Mouse (Mus musculus) regulatory T cell (primary cell): ENCODE results near the gene Cytip.

Experiments used
- in situ Hi-C: fragments of 300-600 bp; cut with MboI, MseI; formaldehyde crosslinking; loops from one replicate; pipeline ENCODE4 v1.15.1; 2025; ENCODE audit warnings: high pct_unique_total_duplicates

Gene Cytip

DNA sequence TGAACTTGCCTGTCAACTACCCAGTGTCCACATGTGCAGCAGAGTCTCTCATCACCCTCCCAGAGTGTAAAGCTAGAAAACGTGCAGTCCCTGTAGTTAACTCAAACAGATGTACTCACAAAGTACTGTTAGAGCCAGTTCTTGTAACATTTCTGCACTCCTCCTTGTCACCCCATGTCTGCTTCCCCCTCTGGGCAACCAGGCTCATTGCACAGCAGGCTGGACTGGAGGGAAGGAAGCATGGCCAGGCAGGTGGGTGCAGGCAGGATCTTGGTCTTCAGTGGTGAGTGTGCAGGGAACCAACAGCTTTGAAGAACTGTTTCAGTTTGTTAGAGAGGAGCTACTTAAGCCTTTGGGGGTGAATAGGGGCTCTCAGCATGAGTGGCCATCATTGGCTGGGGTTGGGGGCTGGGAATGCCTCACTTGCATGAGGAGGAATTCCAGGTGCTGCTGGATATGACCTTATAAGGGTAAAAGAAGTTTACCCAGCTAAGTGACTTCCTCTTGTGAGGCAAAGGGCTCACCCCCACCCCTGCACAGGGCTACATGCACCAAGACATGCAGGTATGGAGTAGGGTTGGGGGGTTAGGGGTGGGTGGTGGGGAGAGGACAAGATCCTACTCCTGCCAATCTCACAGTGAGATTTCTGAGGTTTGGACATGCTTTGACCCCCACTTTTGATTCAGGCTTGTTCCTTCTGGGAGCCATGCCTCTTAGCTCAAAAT is 31.7 kb downstream of the Cytip start:
- in situ Hi-C loops, result no loop called here

DNA sequence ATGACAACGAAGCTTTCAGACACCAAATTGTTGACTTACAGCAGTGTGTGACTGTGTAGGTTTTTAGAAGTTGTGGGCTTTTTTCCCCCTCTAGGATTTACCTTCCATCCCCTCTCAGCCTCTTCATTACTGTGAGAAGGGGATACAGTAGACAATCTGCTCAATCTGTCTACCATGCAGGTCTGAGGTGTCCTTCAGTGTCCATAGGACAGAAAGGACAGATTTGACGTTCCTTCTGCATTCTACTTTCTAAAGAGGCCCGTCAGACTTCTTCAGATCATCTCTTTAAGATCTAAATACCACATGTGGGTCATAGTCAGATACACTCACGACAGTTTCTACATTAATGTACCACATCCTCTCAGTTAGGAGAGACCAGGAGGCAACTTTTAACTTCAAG is 33.5 kb downstream of the Cytip start:
- in situ Hi-C loops, result no loop called here

DNA sequence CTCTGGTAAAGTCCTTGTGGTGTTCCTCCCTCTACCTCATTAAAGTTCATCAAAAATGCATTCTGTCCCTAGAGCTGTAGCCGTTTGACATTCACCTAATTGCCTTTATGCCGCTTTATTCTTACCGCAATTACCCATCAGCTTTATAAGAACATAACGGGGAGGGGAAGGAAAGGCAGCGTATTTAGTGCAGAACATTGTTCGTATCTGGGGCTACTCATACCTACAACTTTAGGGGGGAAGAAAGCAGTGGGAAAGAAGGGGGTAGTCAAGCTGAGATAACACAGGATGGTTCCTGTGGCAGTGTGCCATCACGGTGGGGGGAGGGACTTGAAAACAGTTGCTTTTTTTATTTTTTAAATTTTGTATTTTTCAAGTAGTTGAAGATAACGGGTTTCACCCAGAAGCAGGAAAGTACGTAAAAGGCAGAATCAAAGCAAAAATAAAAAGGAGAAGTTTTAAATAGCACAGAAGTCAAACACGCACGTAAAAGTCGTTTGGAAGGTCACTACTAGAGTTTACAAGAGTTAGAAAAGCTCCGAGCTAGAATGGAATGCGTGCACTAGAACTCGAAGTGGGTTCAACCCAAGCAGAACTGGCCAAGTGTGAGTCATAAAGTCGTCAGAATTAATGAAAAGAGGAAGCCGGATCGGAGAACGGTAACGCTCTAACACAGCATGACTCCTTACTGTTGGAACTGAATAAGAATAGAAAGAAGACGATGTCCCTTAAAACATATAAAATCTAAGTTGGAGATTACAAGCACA is 34.6 kb downstream of the Cytip start:
- in situ Hi-C loops, result no loop called here

DNA sequence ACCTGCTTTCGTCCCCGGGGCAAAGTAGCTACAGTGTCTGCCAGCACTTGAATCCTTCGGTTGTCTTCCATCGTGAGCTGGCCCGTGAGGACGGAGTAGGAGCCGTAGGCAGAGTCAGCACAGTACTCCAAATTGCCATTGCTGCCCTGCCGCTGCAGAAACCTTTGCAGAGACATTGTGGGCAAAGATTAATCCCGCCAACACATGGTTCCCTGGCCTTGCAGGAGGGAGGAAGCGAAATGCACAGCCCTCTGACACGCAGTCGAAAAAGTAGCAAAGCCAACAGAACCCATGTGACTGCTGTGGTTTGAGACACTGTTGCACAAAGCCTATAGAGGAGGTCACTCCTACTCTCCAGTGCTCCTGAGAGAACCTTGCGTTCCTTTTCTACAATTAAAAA is 35.5 kb downstream of the Cytip start:
- in situ Hi-C loops, result no loop called here

DNA sequence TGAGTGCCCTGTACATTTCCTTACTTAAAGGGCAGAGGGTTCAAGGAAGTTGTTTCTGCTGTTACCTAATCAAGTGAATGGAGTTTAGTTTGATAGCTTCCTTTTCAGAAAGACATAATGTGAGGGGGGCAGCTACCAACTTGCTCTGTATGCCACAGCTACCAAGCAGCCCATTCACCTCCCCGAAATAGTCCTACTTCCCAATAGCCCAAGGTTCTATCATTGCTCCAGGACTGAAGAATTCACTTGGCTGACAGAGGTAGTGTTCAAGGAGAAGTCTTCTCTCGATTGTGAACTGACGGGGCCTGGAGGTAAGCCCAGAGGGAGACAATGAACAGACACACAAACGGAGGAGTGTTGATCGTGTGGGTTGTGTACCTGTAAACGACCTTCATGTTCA is 36.2 kb downstream of the Cytip start:
- in situ Hi-C loops, result no loop called here

DNA sequence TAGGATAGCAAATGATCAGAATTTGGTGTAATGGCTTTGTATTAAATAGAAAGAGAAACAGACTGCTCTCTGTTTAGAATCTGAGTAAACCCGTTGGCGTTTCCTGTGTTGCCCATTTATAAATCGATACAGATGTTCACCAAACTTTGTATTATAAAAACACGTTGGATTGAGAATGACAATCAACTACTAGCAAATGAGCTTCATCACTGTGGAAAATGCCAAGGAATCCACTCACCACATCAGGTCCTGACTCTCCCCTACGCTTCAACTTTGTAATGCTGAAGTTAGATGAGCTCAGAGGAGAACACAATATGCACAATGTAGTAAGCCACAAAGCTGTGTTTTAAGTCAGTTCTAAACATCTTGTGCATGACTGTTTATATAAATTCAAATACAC is 36.8 kb downstream of the Cytip start:
- in situ Hi-C loops, result no loop called here

DNA sequence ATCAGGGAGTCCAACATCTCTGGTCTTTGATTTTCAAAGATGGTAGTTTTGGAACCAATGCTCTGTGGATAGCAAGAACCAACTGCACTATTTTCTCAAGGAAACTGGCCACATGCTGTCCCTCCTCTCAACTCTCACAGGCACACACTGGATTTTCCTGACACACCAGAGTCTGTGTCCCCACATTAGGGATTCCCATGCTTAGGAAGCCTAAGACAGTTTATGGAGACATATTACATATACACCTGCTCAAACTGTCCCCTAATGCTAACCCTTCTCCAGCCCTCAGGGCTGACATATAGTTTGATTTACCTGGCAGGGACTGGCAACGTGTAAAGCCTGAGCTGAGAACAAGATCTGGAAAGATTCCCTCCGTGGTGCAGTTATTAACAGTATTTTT is 37.2 kb downstream of the Cytip start:
- in situ Hi-C loops, result no loop called here

DNA sequence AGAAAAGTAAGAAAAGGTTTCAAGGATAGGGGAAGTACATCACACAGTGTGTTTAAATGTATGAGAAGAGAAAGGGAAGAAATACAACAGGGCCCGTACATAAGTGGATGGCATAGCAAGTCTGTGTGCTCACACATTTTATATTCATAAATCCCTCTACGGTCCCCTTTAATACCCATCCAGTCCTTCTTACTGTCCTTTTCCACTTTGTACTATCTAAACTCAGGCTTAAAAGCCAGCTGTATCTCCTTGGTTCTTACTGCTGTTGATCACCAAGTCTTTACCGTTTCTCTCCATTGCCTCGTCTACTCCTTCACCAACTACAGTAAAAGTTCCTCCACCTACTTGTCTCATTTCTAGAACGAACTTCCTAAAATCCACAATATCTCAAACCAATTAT is 37.9 kb downstream of the Cytip start:
- in situ Hi-C loops, result no loop called here

DNA sequence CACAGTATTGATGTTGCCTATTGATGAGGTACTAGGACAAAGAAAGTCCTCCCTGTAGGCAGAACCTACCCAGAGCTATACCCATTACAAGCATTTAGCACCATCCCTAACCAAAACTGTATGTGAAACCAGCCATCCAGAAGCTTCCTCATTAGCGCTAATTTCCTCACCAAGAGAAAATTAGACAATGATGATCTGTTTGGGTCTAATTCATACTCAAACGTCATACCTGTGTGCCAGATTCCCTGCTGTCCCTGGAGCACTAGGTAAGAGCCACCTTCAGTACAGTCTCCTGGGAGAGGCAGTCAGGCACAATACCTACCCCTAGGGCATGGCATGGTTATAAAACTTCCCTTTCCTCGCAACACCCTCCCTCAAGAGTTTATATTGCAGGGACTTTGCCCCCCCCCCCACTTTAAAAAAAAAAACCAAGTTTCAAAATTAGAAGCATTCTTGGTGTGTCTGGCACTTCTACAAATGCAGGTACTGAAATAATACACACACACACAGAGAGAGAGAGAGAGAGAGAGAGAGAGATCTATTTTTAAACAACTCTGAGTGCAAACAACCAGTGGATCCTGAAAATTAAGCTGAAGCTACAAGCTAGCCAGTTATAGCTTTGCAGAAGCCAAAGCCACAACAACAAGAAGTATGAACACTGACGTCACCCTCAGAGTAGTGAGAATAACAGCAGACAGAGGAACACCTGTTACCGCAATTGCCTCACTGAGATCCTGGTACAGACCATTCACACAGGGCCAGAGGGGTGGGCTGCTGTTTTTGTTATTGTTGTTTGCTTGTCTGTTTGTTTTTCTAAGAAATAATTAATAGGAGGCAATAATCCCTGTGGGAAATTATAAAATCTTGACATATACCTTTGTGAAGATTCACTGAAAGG is 38.6 kb downstream of the Cytip start:
- in situ Hi-C loops, result no loop called here

DNA sequence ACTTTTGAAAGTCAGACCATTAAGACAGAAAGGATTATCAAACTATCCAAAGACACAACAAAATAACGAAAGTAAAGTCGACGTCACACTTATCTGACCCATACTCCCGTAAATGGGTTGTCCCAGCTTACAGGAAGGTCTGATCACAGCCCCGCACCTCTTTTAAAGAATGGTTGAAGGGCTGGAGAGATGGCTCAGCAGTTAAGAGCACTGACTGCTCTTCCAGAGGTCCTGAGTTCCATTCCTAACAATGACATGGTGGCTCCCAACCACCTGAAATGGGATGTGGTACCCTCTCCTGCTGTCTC is 39.3 kb downstream of the Cytip start:
- in situ Hi-C loops, result no loop called here

DNA sequence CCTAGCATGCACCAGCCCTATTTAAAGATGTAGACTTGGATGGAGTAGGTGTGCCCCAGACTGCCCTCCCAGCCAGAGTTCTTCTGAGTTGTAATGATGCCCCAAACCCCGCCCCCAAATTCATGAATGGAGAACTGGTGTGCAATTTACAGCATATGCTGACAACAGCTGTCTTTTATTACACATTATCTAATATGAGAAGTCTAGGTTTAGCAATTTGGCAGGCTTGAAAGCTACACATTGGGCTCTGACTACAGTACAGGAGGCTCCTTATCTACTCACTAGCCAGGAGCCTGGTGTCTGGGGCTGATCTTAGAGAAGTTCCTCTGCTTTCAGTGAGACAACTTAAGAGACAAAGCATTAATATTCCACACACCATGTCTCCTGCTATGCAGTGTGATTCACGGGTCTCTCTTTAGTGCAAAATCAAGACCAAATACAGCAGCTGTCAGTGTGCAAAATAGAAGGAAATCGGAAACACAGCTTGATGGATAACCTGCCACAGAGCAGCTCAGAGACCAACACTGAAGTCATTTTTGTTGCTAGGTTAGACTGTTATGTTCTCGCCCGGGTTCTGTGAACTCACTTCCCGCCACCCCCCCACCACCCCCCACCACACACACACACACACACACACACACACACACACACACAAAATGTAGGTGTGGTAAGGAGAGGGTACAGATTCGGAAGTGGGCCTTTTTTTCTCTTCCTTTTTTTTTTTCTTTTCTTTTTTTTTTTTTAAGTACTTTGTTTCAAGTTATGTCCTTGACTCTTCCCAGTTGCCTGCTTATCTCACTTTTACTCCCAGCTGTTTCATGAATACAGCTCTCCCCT is 39.8 kb downstream of the Cytip start:
- in situ Hi-C loops, result no loop called here

DNA sequence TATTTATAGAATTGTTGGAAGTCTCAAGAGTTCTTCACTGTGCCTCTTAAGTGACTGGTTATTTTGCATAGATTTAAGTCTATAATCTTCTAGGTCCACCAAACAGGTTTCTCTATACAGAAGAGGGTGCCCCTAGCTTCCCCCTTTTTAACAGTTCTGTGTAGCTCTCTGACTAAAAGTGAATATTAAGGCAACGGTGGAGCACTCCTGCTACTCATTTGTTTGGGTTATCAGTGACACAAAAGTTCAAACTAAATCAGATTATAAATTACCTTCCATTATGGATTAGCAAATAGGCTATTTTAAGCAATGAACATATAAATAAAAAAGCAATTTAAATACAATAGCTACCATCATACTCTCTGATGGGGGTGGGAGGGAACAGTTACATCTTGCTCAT is 40.8 kb downstream of the Cytip start:
- in situ Hi-C loops, result no loop called here

DNA sequence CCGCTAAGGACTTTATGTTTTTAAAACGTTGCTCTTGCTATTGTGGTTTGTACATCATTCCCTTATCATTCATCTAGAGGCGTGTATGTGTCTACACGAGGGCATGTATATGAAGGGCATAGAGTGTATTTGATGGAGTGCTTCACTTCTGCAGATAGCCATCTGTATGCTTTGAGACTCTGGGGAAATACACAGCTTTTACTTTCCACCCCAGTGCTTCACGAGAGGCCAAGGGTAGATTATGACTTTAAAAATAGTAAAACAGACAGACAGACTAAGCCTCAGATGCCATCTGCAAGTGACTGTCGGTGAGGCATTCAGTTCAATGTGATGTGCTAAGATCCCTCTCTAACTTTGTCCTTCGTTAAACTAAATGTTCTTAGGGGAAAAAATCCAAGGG is 41.6 kb downstream of the Cytip start:
- in situ Hi-C loops, result no loop called here

DNA sequence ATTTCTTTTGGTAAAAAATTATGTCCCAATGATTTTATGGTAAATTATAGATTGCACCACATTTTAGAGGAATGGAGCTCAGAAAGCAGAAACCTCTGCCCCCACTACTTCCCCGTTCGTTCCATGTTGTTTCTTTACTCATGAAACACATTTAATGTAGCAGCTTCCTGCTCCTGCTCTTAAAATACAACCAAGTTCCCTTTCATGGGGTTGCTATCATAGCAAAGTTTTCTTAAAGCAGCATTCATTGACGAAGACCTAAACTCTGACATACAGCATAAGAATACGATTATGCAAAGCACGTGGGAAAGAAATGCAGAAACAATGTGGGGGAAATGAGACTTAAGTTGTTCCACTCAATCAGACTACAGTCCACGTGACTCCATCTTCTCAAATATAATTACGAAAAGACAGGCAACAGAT is 45.3 kb downstream of the Cytip start:
- in situ Hi-C loops, result loop anchor here (25.0 kb wide), 2 partner anchors 1038 to 1337 kb away; partner anchors contain the start of genes Dapl1 and Nr4a2

DNA sequence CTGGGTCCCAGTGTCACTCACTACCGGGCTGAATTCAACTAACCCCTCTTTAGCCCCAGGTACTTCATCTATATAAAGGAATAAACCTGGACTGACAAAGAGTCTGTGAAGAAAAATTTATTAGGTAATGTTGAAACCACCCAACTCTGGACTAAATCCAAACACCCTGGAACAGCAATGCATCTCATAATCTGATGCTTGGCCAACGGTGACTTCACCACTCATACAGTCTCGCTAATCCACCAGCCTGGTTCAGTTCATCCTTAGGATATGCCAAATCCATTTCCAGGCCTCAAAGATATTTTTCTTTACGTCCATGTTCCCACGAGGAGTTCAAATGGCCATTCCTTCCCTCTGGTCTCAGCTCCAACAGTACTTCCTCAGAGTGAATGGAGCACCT is 48.8 kb downstream of the Cytip start:
- in situ Hi-C loops, result loop anchor here (25.0 kb wide), 2 partner anchors 1034 to 1341 kb away; partner anchors contain the start of genes Dapl1 and Nr4a2

DNA sequence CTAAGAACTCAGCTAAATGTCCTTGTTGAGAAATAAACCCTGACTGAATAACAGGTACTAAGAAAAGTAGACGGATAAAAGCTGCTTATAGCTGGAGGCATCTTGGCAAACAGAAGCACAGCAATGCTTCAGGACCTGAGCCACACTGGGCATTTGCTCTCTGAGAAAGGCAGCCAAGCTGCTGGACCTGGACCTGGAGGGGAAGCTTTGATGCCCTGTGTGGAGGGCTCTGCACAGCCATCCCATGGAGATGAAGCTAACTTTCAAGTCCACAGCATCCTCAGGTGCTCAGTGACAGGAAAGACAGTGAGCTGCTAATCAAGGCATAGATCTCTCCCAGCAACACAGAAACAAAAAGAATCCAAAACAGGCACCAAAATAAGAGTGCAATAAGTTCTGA is 54.8 kb downstream of the Cytip start:
- in situ Hi-C loops, result loop anchor here (25.0 kb wide), 2 partner anchors 1028 to 1347 kb away; partner anchors contain the start of genes Dapl1 and Nr4a2

DNA sequence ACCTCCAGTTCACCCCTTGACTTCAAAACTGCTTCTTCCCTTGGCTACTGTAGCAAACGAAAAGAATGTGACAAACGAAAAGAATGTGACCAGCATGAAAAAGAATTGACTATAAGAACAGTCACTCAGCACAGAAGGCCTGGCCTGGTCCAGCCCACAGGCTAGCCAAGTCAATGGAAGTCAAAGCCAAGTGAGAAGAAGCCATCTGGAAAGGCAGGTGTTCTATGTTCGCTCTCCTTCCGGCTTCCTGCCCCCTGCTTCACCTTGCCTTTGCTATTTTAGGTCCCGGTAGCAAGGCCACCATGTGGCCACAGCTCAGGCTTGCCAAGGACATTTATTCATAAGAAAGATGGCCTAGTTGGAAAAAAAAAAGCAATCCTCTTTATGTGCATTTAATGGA is 56.7 kb downstream of the Cytip start:
- in situ Hi-C loops, result loop anchor here (25.0 kb wide), 2 partner anchors 1026 to 1349 kb away; partner anchors contain the start of genes Dapl1 and Nr4a2

DNA sequence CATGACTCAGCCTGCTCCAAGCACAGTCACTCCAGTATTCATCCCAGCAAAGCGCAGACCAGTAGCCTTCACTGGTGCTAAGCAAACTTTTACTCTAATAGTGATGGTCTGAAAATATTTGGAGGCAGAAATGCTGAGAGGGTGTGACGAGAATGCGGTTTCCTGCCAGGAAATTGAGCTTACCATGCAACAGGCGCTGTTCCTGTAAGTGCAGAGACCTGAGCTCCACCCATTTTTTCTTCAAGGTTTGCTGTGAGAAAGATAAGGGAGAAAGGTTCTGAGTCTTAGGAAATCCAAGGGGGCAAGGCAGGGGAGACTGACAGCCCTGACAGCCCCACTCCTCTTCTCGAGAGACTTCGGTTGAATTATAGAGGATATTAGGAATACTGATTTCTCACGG is 57.7 kb downstream of the Cytip start:
- in situ Hi-C loops, result loop anchor here (25.0 kb wide), 2 partner anchors 1025 to 1350 kb away; partner anchors contain the start of genes Dapl1 and Nr4a2

DNA sequence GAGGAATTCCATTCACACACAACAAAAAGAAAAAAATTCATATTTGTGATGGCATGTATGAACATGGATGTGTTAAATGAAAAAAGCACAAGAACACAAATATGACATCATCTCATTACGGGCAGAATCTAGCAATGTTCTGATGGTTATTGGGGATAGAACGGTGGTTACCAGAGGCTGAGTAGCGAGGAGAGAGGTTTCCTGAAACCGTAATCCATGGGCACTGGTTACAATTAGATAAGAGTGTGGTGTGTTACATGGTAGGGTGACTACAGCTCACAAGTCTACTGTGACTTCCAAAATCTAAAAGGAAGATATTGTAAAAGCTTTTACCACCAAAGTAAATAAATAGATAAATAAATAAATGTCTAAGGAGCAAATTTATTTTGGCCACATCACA is 58.8 kb downstream of the Cytip start:
- in situ Hi-C loops, result loop anchor here (25.0 kb wide), 2 partner anchors 1024 to 1351 kb away; partner anchors contain the start of genes Dapl1 and Nr4a2

DNA sequence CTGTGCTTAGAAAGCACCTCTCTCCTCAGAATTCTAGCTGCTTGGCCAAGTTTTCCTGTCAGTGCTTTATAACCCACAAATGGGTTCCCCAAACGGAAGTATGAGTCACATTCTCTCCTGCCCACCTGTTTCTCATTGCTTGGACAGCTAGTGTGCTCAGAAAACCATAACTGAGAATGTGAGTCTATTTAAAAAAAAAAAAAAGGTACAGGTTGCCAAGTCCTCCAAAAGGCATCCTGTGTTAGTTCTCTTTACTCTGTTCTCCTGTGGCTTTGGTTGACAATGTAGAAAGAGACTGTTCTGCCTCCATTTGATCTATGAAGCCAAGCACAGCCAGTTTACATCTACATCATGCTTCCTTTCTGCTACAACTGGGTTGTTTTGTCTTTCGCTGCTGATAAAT is 60.3 kb downstream of the Cytip start:
- in situ Hi-C loops, result loop anchor here (25.0 kb wide), 2 partner anchors 1023 to 1352 kb away; partner anchors contain the start of genes Dapl1 and Nr4a2

DNA sequence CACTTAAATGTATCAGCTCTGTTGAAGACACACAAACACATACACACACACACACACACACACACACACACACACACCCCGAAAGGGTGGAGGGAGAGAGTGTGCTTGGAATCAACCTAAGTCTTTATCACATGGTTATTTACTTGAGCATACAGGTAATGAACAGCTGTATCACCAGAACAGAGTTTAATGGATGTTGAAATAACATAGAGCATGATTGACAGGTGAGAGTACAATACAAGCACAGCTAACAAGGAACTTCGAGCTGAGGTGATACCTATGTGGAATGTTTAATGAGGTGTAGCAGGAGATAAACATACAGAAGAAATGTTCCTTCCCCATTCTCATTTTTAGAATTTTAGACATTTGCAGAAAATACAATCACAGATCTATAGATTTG is 62.7 kb downstream of the Cytip start:
- in situ Hi-C loops, result loop anchor here (5.0 to 25.0 kb wide), 3 partner anchors 75 to 1355 kb away; partner anchors contain the start of genes Dapl1 and Nr4a2
